Mouse (Mus musculus) erythroblast, embryonic 14.5 days (primary cell): ENCODE results near the gene Tmem131l.

Source experiments
- GATA1 ChIP-seq: IDR thresholded peaks from 2 replicates; pipeline ENCODE4 v1.6.1; 2012; ENCODE audit warnings: low read length, inconsistent platforms, mixed read lengths
- TAL1 ChIP-seq: IDR thresholded peaks from 3 replicates; pipeline ENCODE4 v1.6.1; 2012; ENCODE audit warnings: low read length, inconsistent platforms, mixed read lengths

DNA sequence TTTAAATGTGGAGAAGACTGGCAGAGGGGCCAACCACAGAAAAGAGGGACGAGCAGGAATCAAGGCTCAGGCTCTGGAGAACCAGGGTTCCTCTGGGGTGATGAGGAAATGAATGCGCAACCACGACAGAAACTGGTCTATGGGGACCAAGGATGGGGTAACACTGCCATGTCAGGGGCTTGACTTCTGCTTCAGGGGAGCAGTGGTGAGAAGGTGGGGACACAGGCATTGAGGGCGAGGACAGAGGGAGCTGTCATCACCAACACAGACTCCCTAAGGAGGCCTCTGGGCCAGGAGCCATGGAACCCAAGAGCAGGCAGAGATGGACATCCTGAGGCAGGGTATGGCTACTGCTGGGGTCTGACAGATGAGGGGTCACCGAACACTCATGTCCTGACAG, 137.0 kb downstream of the Tmem131l start:
- TF ChIP-seq TAL1 (no peak), GATA1 (no peak)
